Mouse (Mus musculus): ENCODE measurements around the gene Fastkd3. TPM values are rescaled to one million over a fixed set of nuclear protein-coding genes. Genes with fewer than 3 reads are reported as not detected.

Fastkd3 gene
- 8.4 to 12.6 TPM (median 9.1 TPM) in 4 replicates for total RNA-seq (2023; ENCODE audit: inconsistent age)

GRCm38 (mm10) chr13:68581747-68582516, at the start of gene Fastkd3, which contains the start of gene Mtrr:
TSS of gene Fastkd3 (plus strand) at chr13:68582234.
TSS of gene Mtrr (minus strand) at chr13:68582149.

GRCm38 (mm10) chr13:68597199-68597598, 15.2 kb downstream of the Fastkd3 start, which contains the start of gene 1700001L19Rik:
TSS of gene 1700001L19Rik (plus strand) at chr13:68597421.

Other genes with a start within 250 kb of the Fastkd3 start
- gene Mtrr, start 85 bp upstream of the Fastkd3 start, total RNA-seq (2023; ENCODE audit: inconsistent age), result 21.4 to 31.0 TPM (median 22.5 TPM) in 4 replicates
- gene 1700001L19Rik, start 15.2 kb downstream of the Fastkd3 start, total RNA-seq (2023; ENCODE audit: inconsistent age), result not detected in 4 replicates

All from B cell, adult (primary cell).